Mouse (Mus musculus): Measurements from ENCODE around the gene Zfp523. TPM values are rescaled to one million over a fixed set of nuclear protein-coding genes. Genes with fewer than 3 reads are reported as not detected.

Zfp523 gene
- polyA plus RNA-seq, 1 experiment from 2014 or later = 45.4 TPM

- peak; percentile 32 for ATAC-seq (ENCODE audit: insufficient read depth)
- Histone ChIP-seq H3K4me2 (peak overlapping the region; percentile 72), H3K4me3 (ENCODE audit: low read depth, low read length) (peak overlapping the region; percentile 82), H3K27ac (ENCODE audit: low read depth) (peak overlapping the region; percentile 86), H3K4me1 (ENCODE audit: insufficient read depth) (0 out of 2 replicates have a peak, but pooled peaks cover 3% of the 10 kb centered on the region), H3K9me3 (ENCODE audit: low read depth, low read length) (no peaks in the 10 kb centered on the region), H3K36me3 (ENCODE audit: insufficient read depth) (peaks cover 8% of the 10 kb centered on the region; the same call in 1 of the 2 replicates), H3K9ac (peak overlapping the region; percentile 93), H3K27me3 (ENCODE audit: insufficient read depth, low read length) (no peaks in the 10 kb centered on the region)
- WGBS = 2% methylated on average over 17 of the region's 17 CpGs
- DNase-seq = peak; percentile 60
- no peak for TF ChIP-seq CTCF (IDR thresholded peaks at IDR 0.05; ENCODE audit: low read depth)
These were observed 56.3 kb downstream of the Zfp523 start for GRCm38 (mm10) chr17:28233091-28233731.

- H3K4me1 ChIP-seq (ENCODE audit: insufficient read depth) = 0 out of 2 replicates have a peak, but pooled peaks cover 3% of the 10 kb centered on the region
- peaks cover 14% of the 10 kb centered on the region; the same call in 1 of the 2 replicates for H3K36me3 ChIP-seq (ENCODE audit: insufficient read depth)
- H3K27ac ChIP-seq (ENCODE audit: low read depth) = no peak overlapping the region
- no peaks in the 10 kb centered on the region for H3K9me3 ChIP-seq (ENCODE audit: low read depth, low read length)
- H3K27me3 ChIP-seq (ENCODE audit: insufficient read depth, low read length) = no peaks in the 10 kb centered on the region
- H3K4me2 ChIP-seq = no peak overlapping the region
- no peak overlapping the region for H3K9ac ChIP-seq
- DNase-seq (no peak), ATAC-seq (ENCODE audit: insufficient read depth) (no peak)
- WGBS = 84% methylated on average over 5 of the region's 5 CpGs
- TF ChIP-seq CTCF (IDR thresholded peaks at IDR 0.05; ENCODE audit: low read depth) = no peak
- H3K4me3 ChIP-seq (ENCODE audit: low read depth, low read length) = no peak overlapping the region
These were observed 57.7 kb downstream of the Zfp523 start for GRCm38 (mm10) chr17:28234641-28235040.

- no peak overlapping the region for H3K27ac ChIP-seq (ENCODE audit: low read depth)
- ATAC-seq (ENCODE audit: insufficient read depth) = no peak
- TF ChIP-seq CTCF (IDR thresholded peaks at IDR 0.05; ENCODE audit: low read depth) = no peak
- peaks cover 25% of the 10 kb centered on the region for H3K36me3 ChIP-seq (ENCODE audit: insufficient read depth)
- H3K4me1 ChIP-seq (ENCODE audit: insufficient read depth) = 0 out of 2 replicates have a peak, but pooled peaks cover 3% of the 10 kb centered on the region
- H3K9me3 ChIP-seq (ENCODE audit: low read depth, low read length) = no peaks in the 10 kb centered on the region
- H3K4me2 ChIP-seq = no peak overlapping the region
- H3K9ac ChIP-seq = no peak overlapping the region
- no peak for DNase-seq
- H3K4me3 ChIP-seq (ENCODE audit: low read depth, low read length) = no peak overlapping the region
- 77% methylated on average over 7 of the region's 7 CpGs for WGBS
- H3K27me3 ChIP-seq (ENCODE audit: insufficient read depth, low read length) = no peaks in the 10 kb centered on the region
These were observed 59.2 kb downstream of the Zfp523 start for GRCm38 (mm10) chr17:28235982-28236635.

GRCm38 (mm10) chr17:28236636-28237015 lies 59.7 kb downstream of the Zfp523 start:
- H3K4me1 ChIP-seq (ENCODE audit: insufficient read depth) = 0 out of 2 replicates have a peak, but pooled peaks cover 3% of the 10 kb centered on the region
- H3K27me3 ChIP-seq (ENCODE audit: insufficient read depth, low read length) = no peaks in the 10 kb centered on the region
- ATAC-seq (ENCODE audit: insufficient read depth) = no peak
- H3K9ac ChIP-seq = no peak overlapping the region
- TF ChIP-seq CTCF (IDR thresholded peaks at IDR 0.05; ENCODE audit: low read depth) = no peak
- 80% methylated on average over 4 of the region's 4 CpGs for WGBS
- no peak overlapping the region for H3K4me3 ChIP-seq (ENCODE audit: low read depth, low read length)
- DNase-seq = no peak
- H3K36me3 ChIP-seq (ENCODE audit: insufficient read depth) = peaks cover 28% of the 10 kb centered on the region
- H3K27ac ChIP-seq (ENCODE audit: low read depth) = no peak overlapping the region
- H3K4me2 ChIP-seq = no peak overlapping the region
- no peaks in the 10 kb centered on the region for H3K9me3 ChIP-seq (ENCODE audit: low read depth, low read length)

GRCm38 (mm10) chr17:28237362-28237761 lies 60.4 kb downstream of the Zfp523 start:
- no peak for DNase-seq
- no peaks in the 10 kb centered on the region for H3K9me3 ChIP-seq (ENCODE audit: low read depth, low read length)
- no peak for TF ChIP-seq CTCF (IDR thresholded peaks at IDR 0.05; ENCODE audit: low read depth)
- ATAC-seq (ENCODE audit: insufficient read depth) = no peak
- H3K27ac ChIP-seq (ENCODE audit: low read depth) = no peak overlapping the region
- 79% methylated on average over 5 of the region's 5 CpGs for WGBS
- H3K4me3 ChIP-seq (ENCODE audit: low read depth, low read length) = no peak overlapping the region
- H3K9ac ChIP-seq = no peak overlapping the region
- H3K4me2 ChIP-seq = no peak overlapping the region
- peaks cover 28% of the 10 kb centered on the region for H3K36me3 ChIP-seq (ENCODE audit: insufficient read depth)
- H3K27me3 ChIP-seq (ENCODE audit: insufficient read depth, low read length) = no peaks in the 10 kb centered on the region
- 0 out of 2 replicates have a peak, but pooled peaks cover 3% of the 10 kb centered on the region for H3K4me1 ChIP-seq (ENCODE audit: insufficient read depth)

GRCm38 (mm10) chr17:28237874-28238273 lies 60.9 kb downstream of the Zfp523 start:
- 76% methylated on average over 6 of the region's 6 CpGs for WGBS
- no peak overlapping the region for H3K4me3 ChIP-seq (ENCODE audit: low read depth, low read length)
- TF ChIP-seq CTCF (IDR thresholded peaks at IDR 0.05; ENCODE audit: low read depth) = no peak
- ATAC-seq (ENCODE audit: insufficient read depth) = no peak
- 0 out of 2 replicates have a peak, but pooled peaks cover 3% of the 10 kb centered on the region for H3K4me1 ChIP-seq (ENCODE audit: insufficient read depth)
- no peak overlapping the region for H3K27ac ChIP-seq (ENCODE audit: low read depth)
- no peaks in the 10 kb centered on the region for H3K27me3 ChIP-seq (ENCODE audit: insufficient read depth, low read length)
- H3K9ac ChIP-seq = no peak overlapping the region
- no peak for DNase-seq
- H3K9me3 ChIP-seq (ENCODE audit: low read depth, low read length) = no peaks in the 10 kb centered on the region
- H3K4me2 ChIP-seq = no peak overlapping the region
- peaks cover 28% of the 10 kb centered on the region for H3K36me3 ChIP-seq (ENCODE audit: insufficient read depth)

- H3K36me3 ChIP-seq (ENCODE audit: insufficient read depth) = peaks cover 28% of the 10 kb centered on the region
These were observed 63.9 kb downstream of the Zfp523 start for GRCm38 (mm10) chr17:28240846-28241245.

More at GRCm38 (mm10) chr17:28240846-28241245, 63.9 kb downstream of the Zfp523 start:
- DNase-seq = no peak
- H3K9ac ChIP-seq = no peak overlapping the region
- H3K9me3 ChIP-seq (ENCODE audit: low read depth, low read length) = no peaks in the 10 kb centered on the region
- no peak overlapping the region for H3K4me3 ChIP-seq (ENCODE audit: low read depth, low read length)
- H3K27ac ChIP-seq (ENCODE audit: low read depth) = no peak overlapping the region
- WGBS = 90% methylated on average over 5 of the region's 5 CpGs
- no peak for ATAC-seq (ENCODE audit: insufficient read depth)
- peaks cover 6% of the 10 kb centered on the region; the same call in 1 of the 2 replicates for H3K4me1 ChIP-seq (ENCODE audit: insufficient read depth)
- TF ChIP-seq CTCF (IDR thresholded peaks at IDR 0.05; ENCODE audit: low read depth) = no peak
- no peak overlapping the region for H3K4me2 ChIP-seq
- no peaks in the 10 kb centered on the region for H3K27me3 ChIP-seq (ENCODE audit: insufficient read depth, low read length)

Data from lung, embryonic 14.5 days (tissue).